Mouse (Mus musculus) neural tube, embryonic 15.5 days (tissue): ENCODE measurements around the gene Avp. TPM values are rescaled to one million over a fixed set of nuclear protein-coding genes. Genes with fewer than 3 reads are reported as not detected.
A peak's percentile ranks its signal among the peaks of the same experiment; 100 is the strongest.
"Not testable (repeated sequence)": the region's sequence is repeated elsewhere in the genome, so short reads cannot be mapped to it uniquely, and the experiment has no call there.

Experiments
- ATAC-seq: fragments of 200-750 bp; cut with Nextera tagmentation; 2 replicates; pipeline ENCODE4 v1.8.0; 2017; ENCODE audit warnings: mild to moderate bottlenecking, moderate TSS enrichment, moderate library complexity; ENCODE audit not compliant: low FRiP score
- H3K27ac ChIP-seq: fragments of 300-500 bp; sonication (generic); replicated peaks from 2 replicates; pipeline ENCODE4 v1.5.1; 2015; ENCODE audit warnings: mild to moderate bottlenecking, inconsistent platforms
- H3K27me3 ChIP-seq: fragments of 300-500 bp; sonication (generic); replicated peaks from 2 replicates; pipeline ENCODE4 v1.6.1; 2015; ENCODE audit warnings: inconsistent platforms
- H3K36me3 ChIP-seq: fragments of 300-500 bp; sonication (generic); 2 replicates; pipeline ENCODE4 v1.6.1; 2015; ENCODE audit warnings: inconsistent platforms
- H3K4me1 ChIP-seq: fragments of 300-500 bp; sonication (generic); 2 replicates; pipeline ENCODE4 v1.6.1; 2015; ENCODE audit warnings: inconsistent platforms
- H3K4me2 ChIP-seq: fragments of 300-500 bp; sonication (generic); 2 replicates; pipeline ENCODE4 v1.6.1; 2015; ENCODE audit warnings: inconsistent platforms, mild to moderate bottlenecking, moderate library complexity
- H3K4me3 ChIP-seq: fragments of 300-500 bp; sonication (generic); replicated peaks from 2 replicates; pipeline ENCODE4 v1.5.1; 2015; ENCODE audit warnings: mild to moderate bottlenecking, inconsistent platforms
- H3K9ac ChIP-seq: fragments of 300-500 bp; sonication (generic); replicated peaks from 2 replicates; pipeline ENCODE4 v1.6.1; 2015; ENCODE audit warnings: mild to moderate bottlenecking, inconsistent platforms
- H3K9me3 ChIP-seq: fragments of 300-500 bp; sonication (generic); replicated peaks from 2 replicates; pipeline ENCODE4 v1.6.1; 2016; ENCODE audit warnings: inconsistent platforms
- WGBS: fragments of 180-500 bp; shearing (Covaris S2); methylation state at CpG from one replicate; pipeline ENCODE4 v1.1.7; 2015; ENCODE audit warnings: mixed read lengths; 5-methylcytosine and 5-hydroxymethylcytosine counted together
- polyA plus RNA-seq: library from polyadenylated mRNA; unstranded; fragments of >200 nt; fragmentation: Nextera tagmentation; extraction: Ambion mirVana; gene quantifications from 2 replicates; pipeline ENCODE4 v1.2.1, GENCODE M21; 2015

Gene Avp
- polyA plus RNA-seq, 1 experiment from 2014 or later, result not detected

DNA sequence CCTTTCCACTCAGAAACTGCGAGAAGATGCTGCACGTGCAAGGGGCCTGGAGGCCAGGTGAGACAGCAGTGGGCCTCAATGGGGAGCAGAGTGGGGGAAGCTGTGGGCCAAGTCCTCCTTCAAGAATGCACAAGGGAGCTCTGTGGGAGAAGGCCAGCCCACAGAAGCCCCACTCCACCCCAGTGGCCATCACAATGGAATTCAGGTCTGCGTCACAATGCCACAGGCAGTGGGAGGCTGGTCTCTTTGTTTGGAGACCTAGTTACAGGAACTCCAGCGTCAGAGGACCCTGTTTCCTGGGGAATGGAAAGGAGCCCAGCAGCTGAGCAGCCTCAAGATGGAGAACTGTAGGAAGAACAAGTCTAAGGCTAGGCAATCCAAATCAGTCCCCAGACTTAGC lies 6.8 kb upstream of the Avp start:
- Histone ChIP-seq H3K27me3 (no peaks in the 10 kb centered on the region), H3K36me3 (peaks cover 18% of the 10 kb centered on the region), H3K4me2 (no peak overlapping the region), H3K4me1 (no peaks in the 10 kb centered on the region), H3K27ac (no peak overlapping the region), H3K4me3 (no peak overlapping the region), H3K9ac (no peak overlapping the region), H3K9me3 (no peaks in the 10 kb centered on the region)
- 59% methylated on average over 4 of the region's 4 CpGs for WGBS
- no peak for ATAC-seq

DNA sequence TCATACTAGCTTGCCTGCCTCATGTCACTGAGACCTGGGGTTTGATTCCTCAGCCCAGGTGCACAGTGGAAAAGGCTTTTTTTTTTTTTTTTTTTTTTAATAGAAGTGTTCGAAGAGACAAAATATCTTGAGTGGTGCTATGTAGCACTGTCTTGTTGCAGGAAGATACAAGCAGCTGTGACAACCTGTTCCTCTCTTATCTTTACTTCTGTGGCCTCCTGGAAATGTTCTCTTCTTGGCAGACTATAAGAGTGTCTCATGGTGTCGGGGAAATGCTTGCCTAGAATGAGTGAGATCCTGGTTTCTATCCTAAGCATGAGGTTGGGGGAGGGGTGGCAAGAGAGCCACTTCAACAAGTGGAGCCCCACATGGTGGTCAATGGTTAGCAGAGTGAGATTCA lies 6.0 kb upstream of the Avp start:
- 87% methylated on average over 2 of the region's 2 CpGs for WGBS
- H3K9me3 ChIP-seq, result no peaks in the 10 kb centered on the region

DNA sequence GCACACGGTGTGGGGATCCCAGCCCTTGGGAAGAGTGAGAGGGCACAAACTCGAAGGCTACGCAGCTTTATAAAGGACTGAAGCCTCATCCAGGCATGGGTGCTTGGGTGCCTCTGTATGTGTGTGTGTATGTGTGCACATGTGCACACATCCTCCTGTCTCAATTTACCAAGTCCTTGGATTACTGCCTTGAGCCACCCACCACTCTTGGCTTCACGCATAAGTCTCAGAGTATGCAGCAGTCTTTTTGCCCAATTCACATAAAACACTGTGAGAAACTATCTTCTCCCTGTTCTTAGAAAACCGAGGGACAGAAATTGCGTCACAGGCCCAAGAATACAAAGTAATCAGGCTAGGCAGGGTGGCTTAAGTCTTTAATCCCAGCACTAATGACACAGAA lies 3.7 kb upstream of the Avp start:
- ATAC-seq, result no peak
- Histone ChIP-seq H3K4me2 (no peak overlapping the region), H3K9me3 (no peaks in the 10 kb centered on the region), H3K9ac (no peak overlapping the region), H3K36me3 (peaks cover 10% of the 10 kb centered on the region), H3K4me3 (no peak overlapping the region), H3K27me3 (peaks cover 30% of the 10 kb centered on the region), H3K27ac (no peak overlapping the region), H3K4me1 (peaks cover 1% of the 10 kb centered on the region)
- WGBS, result 88% methylated on average over 6 of the region's 6 CpGs

More for the DNA sequence above, 6.0 kb upstream of the Avp start:
- no peak overlapping the region for H3K9ac ChIP-seq
- ATAC-seq, result no peak
- H3K36me3 ChIP-seq, result peaks cover 18% of the 10 kb centered on the region
- no peaks in the 10 kb centered on the region for H3K4me1 ChIP-seq
- no peak overlapping the region for H3K27ac ChIP-seq
- H3K4me3 ChIP-seq, result no peak overlapping the region
- no peak overlapping the region for H3K4me2 ChIP-seq
- 0 out of 2 replicates have a peak, but pooled peaks cover 8% of the 10 kb centered on the region for H3K27me3 ChIP-seq

DNA sequence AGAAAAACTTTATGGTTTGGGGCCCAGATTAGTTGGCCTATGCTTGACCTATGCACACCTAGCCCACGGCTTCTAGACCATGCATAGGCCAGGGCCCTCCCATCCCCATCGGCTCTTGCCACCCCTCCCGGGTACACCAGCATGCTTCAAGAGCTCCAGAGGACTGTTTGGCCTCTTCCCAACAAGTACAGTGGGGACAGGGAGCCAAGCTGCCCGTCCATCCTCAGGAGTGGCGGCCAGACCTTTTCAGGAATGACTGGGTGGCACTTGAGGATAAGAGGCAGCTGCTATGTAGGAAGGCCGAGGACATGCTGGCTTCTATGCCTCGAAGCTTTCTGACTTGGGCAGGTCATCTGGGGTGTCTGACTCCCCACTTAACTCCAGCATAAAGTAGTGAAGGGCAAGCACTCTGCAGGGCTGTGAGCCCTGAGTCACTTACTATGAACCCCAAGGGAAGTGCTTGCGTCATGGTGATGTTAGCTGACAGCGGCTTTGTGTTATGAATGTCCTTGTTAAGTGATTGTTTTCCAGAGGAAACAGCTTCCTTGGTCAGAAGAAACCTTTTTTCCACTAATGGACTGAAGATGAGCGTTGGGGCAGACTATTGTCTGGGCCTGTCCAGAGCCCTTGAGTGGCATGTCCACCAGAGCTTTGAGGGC lies 1.7 kb upstream of the Avp start:
- Histone ChIP-seq H3K4me1 (peaks cover 15% of the 10 kb centered on the region), H3K9me3 (no peaks in the 10 kb centered on the region), H3K27ac (no peak overlapping the region), H3K9ac (no peak overlapping the region), H3K36me3 (no peaks in the 10 kb centered on the region), H3K4me2 (no peak overlapping the region), H3K4me3 (no peak overlapping the region), H3K27me3 (peaks cover 50% of the 10 kb centered on the region)
- ATAC-seq, result no peak
- WGBS, result 81% methylated on average over 10 of the region's 10 CpGs

DNA sequence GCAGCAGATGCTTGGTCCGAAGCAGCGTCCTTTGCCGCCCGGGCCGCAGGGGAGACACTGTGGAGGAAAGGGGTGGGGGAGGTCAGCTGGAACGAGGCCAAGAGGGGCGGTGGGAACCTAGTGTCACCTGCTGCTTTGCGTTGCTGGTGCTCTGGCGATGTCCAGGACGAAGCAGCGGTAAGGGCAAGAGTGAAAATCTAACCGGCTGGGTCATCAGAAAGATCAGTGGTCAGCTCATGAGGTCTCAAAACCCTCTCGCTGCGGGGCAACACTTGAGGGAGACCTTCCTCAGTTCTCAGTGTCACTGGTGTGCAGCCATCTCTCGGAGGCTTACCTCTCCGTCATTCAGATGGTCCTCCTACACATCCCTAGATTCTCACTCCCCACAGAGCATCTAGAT lies 1.2 kb downstream of the Avp start:
- Histone ChIP-seq H3K36me3 (no peaks in the 10 kb centered on the region), H3K27ac (no peak overlapping the region), H3K27me3 (peaks cover 77% of the 10 kb centered on the region), H3K9me3 (no peaks in the 10 kb centered on the region), H3K4me3 (peak overlapping the region; percentile 32), H3K4me2 (peak overlapping the region; percentile 54), H3K9ac (no peak overlapping the region), H3K4me1 (peaks cover 28% of the 10 kb centered on the region)
- ATAC-seq, result no peak
- 3% methylated on average over 16 of the region's 16 CpGs for WGBS

DNA sequence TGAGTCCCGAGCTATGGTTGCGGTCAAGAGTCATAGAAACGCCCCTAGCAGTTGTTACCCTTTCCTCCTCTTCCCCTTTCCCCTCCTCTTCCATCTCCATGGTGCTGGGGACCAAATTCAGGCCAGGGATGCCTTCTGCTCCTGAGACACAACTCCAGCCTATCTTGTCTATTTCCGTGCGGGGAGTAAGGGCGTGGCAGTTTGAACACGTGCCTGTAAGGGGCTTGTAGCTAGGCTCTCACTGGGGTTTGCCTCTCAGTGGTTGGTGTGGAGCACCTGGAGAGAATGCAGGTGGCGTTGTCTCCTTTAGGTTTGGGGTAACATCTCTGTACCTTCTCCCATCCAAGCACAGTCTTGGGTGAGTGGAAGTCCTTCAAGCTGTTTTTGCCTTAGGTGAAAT lies 2.6 kb downstream of the Avp start:
- Histone ChIP-seq H3K4me3 (no peak overlapping the region), H3K4me1 (peaks cover 31% of the 10 kb centered on the region), H3K4me2 (no peak overlapping the region), H3K9ac (no peak overlapping the region), H3K27me3 (peaks cover 91% of the 10 kb centered on the region), H3K9me3 (no peaks in the 10 kb centered on the region), H3K27ac (no peak overlapping the region), H3K36me3 (no peaks in the 10 kb centered on the region)
- ATAC-seq, result no peak
- 6% methylated on average over 8 of the region's 8 CpGs for WGBS

DNA sequence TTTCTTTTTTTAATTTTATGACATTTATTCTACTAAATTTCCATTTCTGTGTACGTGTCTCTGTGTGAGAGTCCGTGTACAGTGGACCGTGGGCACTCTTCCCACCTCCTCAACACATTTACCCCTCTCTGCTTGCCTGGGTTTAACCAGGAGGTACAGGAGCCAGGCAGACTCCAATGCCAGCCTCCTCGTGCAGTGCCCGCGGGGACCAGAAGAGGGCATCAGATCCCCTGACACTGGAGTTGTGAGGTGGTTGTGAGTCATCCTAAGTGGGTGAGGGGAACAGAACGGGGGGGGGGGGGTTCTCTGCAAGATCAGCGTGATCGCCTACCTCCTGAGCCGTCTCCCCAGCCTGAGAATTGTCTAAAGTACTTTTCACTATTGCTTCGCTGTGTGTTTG lies 4.2 kb downstream of the Avp start:
- no peak for ATAC-seq
- peaks cover 86% of the 10 kb centered on the region for H3K27me3 ChIP-seq
- 5% methylated on average over 11 of the region's 11 CpGs for WGBS
- no peak overlapping the region for H3K4me2 ChIP-seq
- no peak overlapping the region for H3K9ac ChIP-seq
- no peak overlapping the region for H3K4me3 ChIP-seq
- H3K27ac ChIP-seq, result no peak overlapping the region
- peaks cover 31% of the 10 kb centered on the region for H3K4me1 ChIP-seq
- H3K9me3 ChIP-seq, result no peaks in the 10 kb centered on the region
- H3K36me3 ChIP-seq, result no peaks in the 10 kb centered on the region

DNA sequence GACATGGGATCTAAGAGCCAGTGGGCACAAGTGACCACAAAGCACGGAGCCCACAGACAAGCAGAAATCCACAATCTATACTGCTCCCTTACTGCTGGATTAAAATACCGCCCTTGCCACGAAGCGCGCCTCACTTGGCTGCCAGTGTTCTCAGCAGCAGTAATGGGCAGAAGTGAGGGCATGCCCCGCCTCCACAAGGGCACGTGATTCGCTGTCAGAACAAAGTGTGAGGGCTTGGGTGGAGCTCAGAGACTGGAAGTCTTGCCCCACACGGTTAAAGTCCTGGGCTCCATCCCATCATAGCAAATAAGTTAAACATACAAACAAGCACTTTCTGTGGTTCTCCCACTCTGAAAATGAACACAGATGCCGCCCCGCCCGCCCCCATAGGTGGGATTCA lies 4.7 kb downstream of the Avp start:
- Histone ChIP-seq H3K9ac (no peak overlapping the region), H3K27ac (no peak overlapping the region), H3K4me1 (peaks cover 31% of the 10 kb centered on the region), H3K4me3 (0 out of 2 replicates have a peak overlapping the region, but pooled peaks have one; percentile 2), H3K9me3 (no peaks in the 10 kb centered on the region), H3K36me3 (no peaks in the 10 kb centered on the region), H3K27me3 (peaks cover 82% of the 10 kb centered on the region), H3K4me2 (peak overlapping the region; percentile 27)
- no peak; the same call in 1 of the 2 replicates for ATAC-seq
- WGBS, result 3% methylated on average over 12 of the region's 12 CpGs

DNA sequence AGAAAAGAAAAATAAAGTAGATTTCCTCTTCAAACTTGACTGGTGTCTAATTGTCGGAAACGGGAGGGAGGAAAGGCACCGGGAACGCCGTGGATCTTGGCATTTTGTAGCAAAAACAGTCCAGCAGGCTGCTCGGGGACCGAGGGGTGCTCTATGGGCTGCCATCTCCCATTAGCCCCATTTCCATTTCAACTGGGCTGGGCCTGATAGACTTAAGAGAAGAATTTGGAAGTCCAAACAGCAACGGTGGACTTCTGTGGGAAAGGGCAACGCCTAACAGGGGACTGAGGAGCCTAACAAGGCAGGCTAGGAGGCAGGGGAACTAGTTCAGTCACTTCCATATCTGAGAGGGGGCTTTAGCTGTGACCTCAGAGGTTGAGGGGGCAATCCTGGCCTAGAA lies 5.3 kb downstream of the Avp start:
- no peak for ATAC-seq
- Histone ChIP-seq H3K9me3 (no peaks in the 10 kb centered on the region), H3K4me3 (peak overlapping the region; percentile 29), H3K4me1 (peaks cover 31% of the 10 kb centered on the region), H3K4me2 (peak overlapping the region; percentile 54), H3K9ac (no peak overlapping the region), H3K27ac (no peak overlapping the region), H3K27me3 (peaks cover 76% of the 10 kb centered on the region), H3K36me3 (no peaks in the 10 kb centered on the region)
- 3% methylated on average over 9 of the region's 9 CpGs for WGBS

DNA sequence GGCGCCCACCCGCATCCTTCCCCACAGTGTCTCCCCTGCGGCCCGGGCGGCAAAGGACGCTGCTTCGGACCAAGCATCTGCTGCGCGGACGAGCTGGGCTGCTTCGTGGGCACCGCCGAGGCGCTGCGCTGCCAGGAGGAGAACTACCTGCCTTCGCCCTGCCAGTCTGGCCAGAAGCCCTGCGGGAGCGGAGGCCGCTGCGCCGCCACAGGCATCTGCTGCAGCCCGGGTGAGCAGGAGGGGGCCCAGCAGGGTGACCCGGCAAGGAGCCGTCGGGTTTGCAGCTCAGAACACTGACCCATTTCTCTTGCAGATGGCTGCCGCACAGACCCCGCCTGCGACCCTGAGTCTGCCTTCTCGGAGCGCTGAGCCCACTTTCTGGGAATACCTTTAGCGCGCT lies 5.8 kb downstream of the Avp start:
- WGBS, result under 1% methylated on average over 28 of the region's 32 CpGs
- not testable (repeated sequence) for H3K9me3 ChIP-seq, H3K36me3 ChIP-seq, ATAC-seq, H3K27ac ChIP-seq
- Histone ChIP-seq H3K27me3 (peaks cover 71% of the 10 kb centered on the region), H3K4me1 (peaks cover 31% of the 10 kb centered on the region), H3K4me3 (peak overlapping the region; percentile 29), H3K4me2 (peak overlapping the region; percentile 54), H3K9ac (peak overlapping the region; percentile 17)

DNA sequence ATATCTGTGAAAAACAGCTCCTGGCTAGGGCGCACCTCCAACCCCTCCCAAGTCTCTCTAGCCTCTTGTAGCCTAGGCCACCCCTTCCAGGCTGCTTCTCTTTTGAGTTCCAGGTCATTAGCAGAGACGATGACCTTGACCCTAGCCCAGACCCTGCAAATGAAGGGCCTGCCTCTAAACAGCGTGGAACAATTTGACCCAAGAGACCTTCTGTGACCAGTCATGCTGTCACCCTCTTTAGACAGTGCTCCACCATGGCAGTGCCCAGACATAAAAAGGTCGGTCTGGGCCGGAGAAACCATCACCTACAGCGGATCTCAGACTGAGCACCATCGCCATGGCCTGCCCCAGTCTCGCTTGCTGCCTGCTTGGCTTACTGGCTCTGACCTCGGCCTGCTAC lies 6.5 kb downstream of the Avp start, which contains the start of gene Oxt:
Gene Oxt, plus strand, starts transcription at position 301 of the 400 bp plus-strand sequence.
- H3K27me3 ChIP-seq, result peaks cover 64% of the 10 kb centered on the region

DNA sequence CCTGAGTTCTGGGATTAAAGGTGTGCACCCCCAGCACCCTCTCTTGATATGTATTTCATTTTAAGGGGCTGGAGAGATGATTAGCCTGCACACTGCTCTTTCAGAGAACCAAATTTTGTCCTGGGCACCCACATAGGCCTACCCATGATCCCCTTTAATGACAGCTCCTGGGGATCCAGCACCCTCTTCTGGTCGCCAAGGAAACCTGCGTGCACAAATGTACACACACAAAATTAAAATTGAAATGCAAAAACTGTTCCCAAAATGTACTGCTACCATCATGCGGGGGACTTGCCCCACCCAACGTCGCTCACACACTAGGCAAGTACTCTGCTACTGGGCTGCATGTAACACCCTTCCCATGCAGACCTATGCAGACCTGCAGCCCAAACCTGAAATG lies 7.4 kb downstream of the Avp start:
- Histone ChIP-seq H3K4me2 (no peak overlapping the region), H3K4me3 (no peak overlapping the region), H3K9me3 (no peaks in the 10 kb centered on the region), H3K9ac (no peak overlapping the region), H3K36me3 (no peaks in the 10 kb centered on the region), H3K4me1 (peaks cover 19% of the 10 kb centered on the region), H3K27me3 (peaks cover 55% of the 10 kb centered on the region), H3K27ac (no peak overlapping the region)
- ATAC-seq, result no peak
- 84% methylated on average over 5 of the region's 5 CpGs for WGBS

More for the DNA sequence above, 6.5 kb downstream of the Avp start, which contains the start of gene Oxt:
- 43% methylated on average over 9 of the region's 9 CpGs for WGBS
- Histone ChIP-seq H3K27ac (no peak within 1 kb of the TSS), H3K4me2 (peak within 1 kb of the TSS; percentile 54), H3K4me3 (peak within 1 kb of the TSS; percentile 29), H3K9ac (peak within 1 kb of the TSS; percentile 17), H3K4me1 (peaks cover 28% of the 10 kb centered on the region), H3K36me3 (no peaks in the 10 kb centered on the region), H3K9me3 (no peaks in the 10 kb centered on the region)
- no peak for ATAC-seq
